Mouse (Mus musculus) stomach, postnatal 0 days (tissue): ENCODE measurements around the gene Mtfr1l. TPM values are rescaled to one million over a fixed set of nuclear protein-coding genes. Genes with fewer than 3 reads are reported as not detected.

Experiments
- ATAC-seq: fragments of 200-750 bp; cut with Nextera tagmentation; 2 replicates; pipeline ENCODE4 v1.8.0; 2017; ENCODE audit not compliant: low FRiP score, low TSS enrichment
- DNase-seq: peaks from one replicate; pipeline ENCODE4 v3.0.0-alpha.2; 2016; ENCODE audit warnings: low spot score
- H3K27ac ChIP-seq: fragments of 300-500 bp; sonication (generic); replicated peaks from 2 replicates; pipeline ENCODE4 v1.5.1; 2014; ENCODE audit warnings: mild to moderate bottlenecking, control low read depth
- H3K27me3 ChIP-seq: fragments of 300-500 bp; sonication (generic); 2 replicates; pipeline ENCODE4 v1.6.1; 2014; ENCODE audit warnings: low read length; ENCODE audit not compliant: control insufficient read depth, insufficient read depth
- H3K36me3 ChIP-seq: fragments of 300-500 bp; sonication (generic); 2 replicates; pipeline ENCODE4 v1.6.1; 2014; ENCODE audit warnings: low read length, mixed read lengths; ENCODE audit not compliant: control insufficient read depth, insufficient read depth
- H3K4me1 ChIP-seq: fragments of 300-500 bp; sonication (generic); replicated peaks from 2 replicates; pipeline ENCODE4 v1.6.1; 2014; ENCODE audit warnings: antibody characterized with exemption; ENCODE audit not compliant: control insufficient read depth, insufficient read depth
- H3K4me2 ChIP-seq: fragments of 300-500 bp; sonication (generic); replicated peaks from 2 replicates; pipeline ENCODE4 v1.6.1; 2014; ENCODE audit warnings: low read depth, mild to moderate bottlenecking, control low read depth, moderate library complexity
- H3K4me3 ChIP-seq: fragments of 300-500 bp; sonication (generic); 2 replicates; pipeline ENCODE4 v1.5.1; 2014; ENCODE audit warnings: low read depth, low read length, control low read depth
- H3K9ac ChIP-seq: fragments of 300-500 bp; sonication (generic); 2 replicates; pipeline ENCODE4 v1.6.1; 2014; ENCODE audit warnings: mild to moderate bottlenecking, low read length, control low read depth, mixed read lengths
- H3K9me3 ChIP-seq: fragments of 300-500 bp; sonication (generic); 2 replicates; pipeline ENCODE4 v1.6.1; 2016; ENCODE audit warnings: low read length; ENCODE audit not compliant: control insufficient read depth
- CTCF ChIP-seq: IDR thresholded peaks from 2 replicates; pipeline ENCODE4 v1.5.1; 2016; ENCODE audit warnings: antibody characterized with exemption, low read depth, mild to moderate bottlenecking, moderate library complexity
- EP300 ChIP-seq: optimal IDR thresholded peaks from 2 replicates; pipeline ENCODE3; 2016; ENCODE audit warnings: antibody characterized with exemption
- WGBS: fragments of 180-500 bp; shearing (Covaris S2); extraction: QIAGEN DNeasy Blood & Tissue Kit; methylation state at CpG from one replicate; pipeline ENCODE4 v1.1.7; 2014; 5-methylcytosine and 5-hydroxymethylcytosine counted together
- microRNA-seq: library from miRNA; unstranded; fragments of <30 nt; microRNA quantifications from one replicate; pipeline ENCODE4, GENCODE M21; 2016
- polyA plus RNA-seq: library from polyadenylated mRNA; unstranded; fragments of >200 nt; fragmentation: Nextera tagmentation; extraction: Ambion mirVana; gene quantifications from 2 replicates; pipeline ENCODE4 v1.2.1, GENCODE M21; 2015

Gene Mtfr1l
- polyA plus RNA-seq, 1 experiment from 2014 or later, result 64.7 TPM

- WGBS, result 50% methylated on average over 6 of the region's 6 CpGs
- peak overlapping the region; percentile 35; the same call in 1 of the 2 replicates for H3K27ac ChIP-seq
- H3K4me3 ChIP-seq, result no peak overlapping the region
Measured at GRCm38 (mm10) chr4:134481270-134481669, 53.9 kb downstream of the Mtfr1l start.

GRCm38 (mm10) chr4:134480864-134481263 is 54.3 kb downstream of the Mtfr1l start:
- 16% methylated on average over 6 of the region's 6 CpGs for WGBS
- H3K27ac ChIP-seq, result 0 out of 2 replicates have a peak overlapping the region, but pooled peaks have one; percentile 35
- ATAC-seq (peak; percentile 80), DNase-seq (peak; percentile 90)
- H3K9me3 ChIP-seq, result no peaks in the 10 kb centered on the region
- H3K9ac ChIP-seq, result no peak overlapping the region
- no peaks in the 10 kb centered on the region for H3K4me1 ChIP-seq
- TF ChIP-seq EP300 (no peak), CTCF (peak; percentile 97)
- no peaks in the 10 kb centered on the region for H3K36me3 ChIP-seq
- H3K4me2 ChIP-seq, result no peak overlapping the region
- no peak overlapping the region for H3K4me3 ChIP-seq
- H3K27me3 ChIP-seq, result no peaks in the 10 kb centered on the region

More at GRCm38 (mm10) chr4:134481270-134481669, 53.9 kb downstream of the Mtfr1l start:
- TF ChIP-seq CTCF (no peak), EP300 (no peak)
- no peaks in the 10 kb centered on the region for H3K36me3 ChIP-seq
- no peaks in the 10 kb centered on the region for H3K4me1 ChIP-seq
- no peaks in the 10 kb centered on the region for H3K9me3 ChIP-seq
- no peak overlapping the region for H3K4me2 ChIP-seq
- H3K9ac ChIP-seq, result no peak overlapping the region
- H3K27me3 ChIP-seq, result no peaks in the 10 kb centered on the region
- ATAC-seq (no peak), DNase-seq (no peak)

GRCm38 (mm10) chr4:134479839-134480238 is 55.3 kb downstream of the Mtfr1l start:
- Histone ChIP-seq H3K9me3 (no peaks in the 10 kb centered on the region), H3K4me1 (no peaks in the 10 kb centered on the region), H3K4me2 (no peak overlapping the region), H3K27ac (0 out of 2 replicates have a peak overlapping the region, but pooled peaks have one; percentile 8), H3K4me3 (no peak overlapping the region), H3K9ac (no peak overlapping the region), H3K36me3 (peaks cover 4% of the 10 kb centered on the region; the same call in 1 of the 2 replicates), H3K27me3 (no peaks in the 10 kb centered on the region)
- WGBS, result 80% methylated on average over 4 of the region's 4 CpGs
- TF ChIP-seq EP300, result no peak
- no peak for TF ChIP-seq CTCF
- DNase-seq (no peak), ATAC-seq (no peak)

GRCm38 (mm10) chr4:134478031-134478430 is 57.2 kb downstream of the Mtfr1l start:
- H3K9ac ChIP-seq, result no peak overlapping the region
- no peak overlapping the region for H3K4me2 ChIP-seq
- TF ChIP-seq CTCF (peak; percentile 100), EP300 (no peak)
- no peak overlapping the region for H3K27ac ChIP-seq
- no peaks in the 10 kb centered on the region for H3K4me1 ChIP-seq
- no peaks in the 10 kb centered on the region for H3K9me3 ChIP-seq
- 4% methylated on average over 9 of the region's 9 CpGs for WGBS
- DNase-seq (peak; percentile 93), ATAC-seq (peak; percentile 39)
- no peaks in the 10 kb centered on the region for H3K27me3 ChIP-seq
- peaks cover 12% of the 10 kb centered on the region for H3K36me3 ChIP-seq
- no peak overlapping the region for H3K4me3 ChIP-seq

- TF ChIP-seq CTCF (no peak), EP300 (no peak)
- Histone ChIP-seq H3K9ac (no peak overlapping the region), H3K4me3 (no peak overlapping the region), H3K4me1 (no peaks in the 10 kb centered on the region), H3K27me3 (no peaks in the 10 kb centered on the region), H3K27ac (no peak overlapping the region), H3K36me3 (peaks cover 12% of the 10 kb centered on the region), H3K9me3 (no peaks in the 10 kb centered on the region), H3K4me2 (no peak overlapping the region)
- DNase-seq, result no peak
- no peak for ATAC-seq
- 81% methylated on average over 8 of the region's 8 CpGs for WGBS
Measured at GRCm38 (mm10) chr4:134476899-134477298, 58.3 kb downstream of the Mtfr1l start.

Small RNAs within 50 kb of the gene (microRNA-seq; reads per million reads assigned to microRNA genes)
- not detected for gene Mir6403

Other genes with a start within 250 kb of the Mtfr1l start
- 8.3 and 8.4 TPM in 2 replicates for gene Pdik1l, start 247.5 kb downstream of the Mtfr1l start, polyA plus RNA-seq
- gene Trim63, start 220.3 kb downstream of the Mtfr1l start, polyA plus RNA-seq, result 0.07 and 0.13 TPM in 2 replicates
- 0.06 and 0.07 TPM in 2 replicates for gene Slc30a2, start 192.2 kb downstream of the Mtfr1l start, polyA plus RNA-seq
- 1.8 and 2.1 TPM in 2 replicates for gene Extl1, start 151.5 kb downstream of the Mtfr1l start, polyA plus RNA-seq
- 16.8 and 17.1 TPM in 2 replicates for gene Pafah2, start 139.1 kb downstream of the Mtfr1l start, polyA plus RNA-seq
- gene Stmn1, start 67.1 kb downstream of the Mtfr1l start, polyA plus RNA-seq, result 358 and 380 TPM in 2 replicates
- 51.8 and 56.4 TPM in 2 replicates for gene Paqr7, start 38.7 kb downstream of the Mtfr1l start, polyA plus RNA-seq
- 3.5 and 3.8 TPM in 2 replicates for gene Aunip, start 24.4 kb downstream of the Mtfr1l start, polyA plus RNA-seq
- 8.6 and 12.1 TPM in 2 replicates for gene Selenon, start 16.8 kb upstream of the Mtfr1l start, polyA plus RNA-seq
- gene Man1c1, start 168.9 kb upstream of the Mtfr1l start, polyA plus RNA-seq, result 1.5 TPM in 2 replicates
- gene Ldlrap1, start 232.6 kb upstream of the Mtfr1l start, polyA plus RNA-seq, result 18.8 and 19.5 TPM in 2 replicates